Mouse (Mus musculus) thymus, adult 2 months (tissue): ENCODE results near the gene Gprc5d. TPM values are rescaled to one million over a fixed set of nuclear protein-coding genes. Genes with fewer than 3 reads are reported as not detected.

Source experiments
- DNase-seq: peaks from one replicate; pipeline ENCODE4 v3.0.0; 2021
- H3K27ac ChIP-seq: fragments of 200-500 bp; 2 replicates; pipeline ENCODE4 v1.5.1; 2012; ENCODE audit warnings: low read length, control low read depth; ENCODE audit not compliant: control insufficient read depth, insufficient read depth
- H3K27me3 ChIP-seq: fragments of 200-500 bp; 2 replicates; pipeline ENCODE4 v1.6.1; 2012; ENCODE audit warnings: mild to moderate bottlenecking, low read length, moderate library complexity, mixed read lengths; ENCODE audit not compliant: control insufficient read depth, insufficient read depth
- H3K36me3 ChIP-seq: fragments of 200-500 bp; 2 replicates; pipeline ENCODE4 v1.6.1; 2012; ENCODE audit warnings: mild to moderate bottlenecking, low read length, moderate library complexity; ENCODE audit not compliant: control insufficient read depth, insufficient read depth
- H3K4me1 ChIP-seq: fragments of 200-500 bp; replicated peaks from 2 replicates; pipeline ENCODE4 v1.6.1; 2012; ENCODE audit warnings: low read length; ENCODE audit not compliant: control insufficient read depth, insufficient read depth
- H3K4me3 ChIP-seq: fragments of 200-500 bp; 2 replicates; pipeline ENCODE4 v1.5.1; 2012; ENCODE audit warnings: mild to moderate bottlenecking, low read length, control low read depth, moderate library complexity; ENCODE audit not compliant: control insufficient read depth, insufficient read depth
- CTCF ChIP-seq: fragments of 200-500 bp; IDR thresholded peaks from 2 replicates; pipeline ENCODE4 v1.5.1; 2012; ENCODE audit warnings: mild to moderate bottlenecking, control low read depth, low read length, moderate library complexity, borderline replicate concordance; ENCODE audit not compliant: control insufficient read depth, poor library complexity, insufficient read depth; ENCODE audit errors: extremely low read depth
- POLR2A ChIP-seq: fragments of 200-500 bp; IDR thresholded peaks from 2 replicates; pipeline ENCODE4 v1.6.1; 2012; ENCODE audit warnings: mild to moderate bottlenecking, low read length, control low read depth, moderate library complexity; ENCODE audit not compliant: control insufficient read depth, poor library complexity, insufficient read depth; ENCODE audit errors: extremely low read depth
- WGBS: fragments of 180-500 bp; shearing (Covaris S2); methylation state at CpG from one replicate; pipeline ENCODE4 v1.1.7; 2018; 5-methylcytosine and 5-hydroxymethylcytosine counted together
- polyA plus RNA-seq: library from polyadenylated mRNA; depleted of rRNA; stranded (reverse); fragments of >200 nt; gene quantifications from 2 replicates; pipeline ENCODE4 v1.2.3, GENCODE M21; 2012; rRNA removed

The Gprc5d gene
- polyA plus RNA-seq: 0.22 and 0.59 TPM in 2 replicates

GRCm38 (mm10) chr6:135118183-135118582, at the start of gene Gprc5d:
Gene Gprc5d (minus strand): TSS chr6:135118283.
- TF ChIP-seq CTCF (no peak), POLR2A (no peak)
- DNase-seq: no peak
- Histone ChIP-seq H3K27me3 (no peaks in the 10 kb centered on the region), H3K27ac (no peak within 1 kb of the TSS), H3K4me3 (no peak within 1 kb of the TSS), H3K36me3 (no peaks in the 10 kb centered on the region), H3K4me1 (no peaks in the 10 kb centered on the region)
- WGBS: 88% methylated on average over 5 of the region's 5 CpGs

- Histone ChIP-seq H3K36me3 (no peaks in the 10 kb centered on the region), H3K4me3 (no peak overlapping the region), H3K4me1 (peaks cover 11% of the 10 kb centered on the region), H3K27ac (no peak overlapping the region), H3K27me3 (no peaks in the 10 kb centered on the region)
- no peak for TF ChIP-seq POLR2A
- no peak for TF ChIP-seq CTCF
- 90% methylated on average over 5 of the region's 5 CpGs for WGBS
- no peak for DNase-seq
Measured at GRCm38 (mm10) chr6:135166712-135167111, 48.6 kb upstream of the Gprc5d start.

GRCm38 (mm10) chr6:135166262-135166661, 48.2 kb upstream of the Gprc5d start:
- Histone ChIP-seq H3K36me3 (no peaks in the 10 kb centered on the region), H3K4me3 (no peak overlapping the region), H3K27ac (no peak overlapping the region), H3K27me3 (no peaks in the 10 kb centered on the region), H3K4me1 (peaks cover 11% of the 10 kb centered on the region)
- DNase-seq: no peak
- 93% methylated on average over 3 of the region's 3 CpGs for WGBS
- TF ChIP-seq CTCF: no peak
- TF ChIP-seq POLR2A: no peak

GRCm38 (mm10) chr6:135165706-135166105, 47.6 kb upstream of the Gprc5d start:
- TF ChIP-seq CTCF (no peak), POLR2A (no peak)
- H3K4me3 ChIP-seq: no peak overlapping the region
- no peak overlapping the region for H3K27ac ChIP-seq
- peaks cover 11% of the 10 kb centered on the region for H3K4me1 ChIP-seq
- WGBS: 92% methylated on average over 2 of the region's 2 CpGs
- H3K27me3 ChIP-seq: no peaks in the 10 kb centered on the region
- no peak for DNase-seq
- no peaks in the 10 kb centered on the region for H3K36me3 ChIP-seq

GRCm38 (mm10) chr6:135165191-135165590, 47.1 kb upstream of the Gprc5d start:
- DNase-seq: no peak
- WGBS: 97% methylated on average over 3 of the region's 3 CpGs

GRCm38 (mm10) chr6:135162861-135163260, 44.8 kb upstream of the Gprc5d start:
- 29% methylated on average over 4 of the region's 4 CpGs for WGBS
- no peaks in the 10 kb centered on the region for H3K36me3 ChIP-seq
- no peak overlapping the region for H3K27ac ChIP-seq
- H3K27me3 ChIP-seq: no peaks in the 10 kb centered on the region
- H3K4me1 ChIP-seq: peaks cover 4% of the 10 kb centered on the region
- no peak for DNase-seq
- TF ChIP-seq POLR2A: no peak
- no peak overlapping the region for H3K4me3 ChIP-seq

More at GRCm38 (mm10) chr6:135165191-135165590, 47.1 kb upstream of the Gprc5d start:
- no peak for TF ChIP-seq POLR2A
- TF ChIP-seq CTCF: no peak
- no peaks in the 10 kb centered on the region for H3K36me3 ChIP-seq
- H3K4me3 ChIP-seq: no peak overlapping the region
- peaks cover 11% of the 10 kb centered on the region for H3K4me1 ChIP-seq
- no peak overlapping the region for H3K27ac ChIP-seq
- H3K27me3 ChIP-seq: no peaks in the 10 kb centered on the region

GRCm38 (mm10) chr6:135162311-135162710, 44.2 kb upstream of the Gprc5d start:
- TF ChIP-seq CTCF (no peak), POLR2A (no peak)
- WGBS: 95% methylated on average over 3 of the region's 3 CpGs
- Histone ChIP-seq H3K27me3 (no peaks in the 10 kb centered on the region), H3K4me3 (no peak overlapping the region), H3K36me3 (no peaks in the 10 kb centered on the region), H3K4me1 (no peaks in the 10 kb centered on the region; the same call in 1 of the 2 replicates), H3K27ac (no peak overlapping the region)
- DNase-seq: no peak
